Mouse (Mus musculus) thymus, postnatal 14 days (tissue): ENCODE measurements around the gene Pik3r4.
"Not testable (repeated sequence)": the region's sequence is repeated elsewhere in the genome, so short reads cannot be mapped to it uniquely, and the experiment has no call there.

Source experiments
- DNase-seq: peaks from one replicate; pipeline ENCODE4 v3.0.0; 2021

Pik3r4 gene

DNA sequence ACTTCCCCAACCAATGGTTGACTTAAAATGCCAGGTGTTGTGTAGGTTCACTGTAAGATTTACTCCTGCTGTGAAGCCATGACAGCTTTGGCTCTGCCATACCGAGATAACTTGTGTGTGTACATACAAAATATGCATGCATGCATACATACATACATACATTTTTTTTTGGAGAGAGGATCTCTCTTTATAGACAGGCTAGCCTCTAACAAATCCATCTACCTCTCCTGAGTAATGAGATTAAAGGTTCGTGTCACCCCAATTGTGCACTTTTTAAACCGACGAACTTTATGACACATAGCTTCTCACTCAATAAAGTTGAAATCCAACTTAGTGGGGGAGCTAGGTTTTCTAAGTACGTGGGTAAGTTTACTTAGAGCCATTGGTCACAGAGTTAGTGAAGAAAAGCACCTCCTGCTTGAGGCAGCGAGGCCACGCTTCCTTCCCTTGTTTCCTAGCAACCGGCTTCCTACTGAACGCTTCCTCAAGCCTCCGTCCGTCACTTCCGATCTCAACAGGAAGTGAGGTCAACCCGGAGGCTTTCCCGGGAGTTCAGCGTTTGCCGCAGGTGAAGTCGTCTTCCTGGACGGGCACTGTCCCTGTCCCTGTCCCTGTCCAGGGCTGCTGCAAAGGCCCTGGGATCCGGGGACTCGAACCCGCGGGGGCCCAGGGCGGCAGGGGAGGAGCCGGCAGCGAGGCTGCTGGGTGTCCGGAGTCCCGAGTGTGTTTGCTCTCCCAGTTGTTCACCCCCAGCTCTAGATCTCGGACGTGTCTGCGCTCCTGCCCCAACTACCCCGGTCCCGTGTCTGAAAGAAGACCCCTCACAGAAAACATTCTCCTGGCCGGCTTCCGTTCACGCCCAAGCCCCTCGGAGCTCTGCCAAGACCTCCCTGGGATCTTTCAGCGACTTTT, at the start of gene Pik3r4:
Gene Pik3r4 (plus strand): TSS at position 519 of the 912 bp plus-strand sequence.
- peak; percentile 85 for DNase-seq

DNA sequence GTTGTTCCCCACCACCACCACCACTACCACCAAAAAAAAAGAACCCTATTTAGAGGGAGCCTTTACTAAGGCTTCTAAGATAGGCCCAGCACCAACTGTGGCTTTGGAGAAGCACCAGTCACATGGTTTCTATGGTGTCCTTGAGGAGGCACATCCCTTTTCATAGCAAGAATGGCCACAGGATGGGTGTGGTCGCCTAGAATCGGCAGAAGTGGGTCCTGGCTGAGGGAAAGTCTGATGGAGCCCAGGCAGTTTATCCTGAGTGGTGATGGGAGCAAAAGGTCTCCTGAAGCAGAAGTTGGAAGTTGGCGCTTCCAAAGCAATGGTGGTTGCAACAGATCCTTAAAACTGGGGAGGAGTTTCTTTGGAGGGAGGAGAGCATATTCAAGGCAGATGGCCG, 43.9 kb upstream of the Pik3r4 start:
- no peak for DNase-seq

DNA sequence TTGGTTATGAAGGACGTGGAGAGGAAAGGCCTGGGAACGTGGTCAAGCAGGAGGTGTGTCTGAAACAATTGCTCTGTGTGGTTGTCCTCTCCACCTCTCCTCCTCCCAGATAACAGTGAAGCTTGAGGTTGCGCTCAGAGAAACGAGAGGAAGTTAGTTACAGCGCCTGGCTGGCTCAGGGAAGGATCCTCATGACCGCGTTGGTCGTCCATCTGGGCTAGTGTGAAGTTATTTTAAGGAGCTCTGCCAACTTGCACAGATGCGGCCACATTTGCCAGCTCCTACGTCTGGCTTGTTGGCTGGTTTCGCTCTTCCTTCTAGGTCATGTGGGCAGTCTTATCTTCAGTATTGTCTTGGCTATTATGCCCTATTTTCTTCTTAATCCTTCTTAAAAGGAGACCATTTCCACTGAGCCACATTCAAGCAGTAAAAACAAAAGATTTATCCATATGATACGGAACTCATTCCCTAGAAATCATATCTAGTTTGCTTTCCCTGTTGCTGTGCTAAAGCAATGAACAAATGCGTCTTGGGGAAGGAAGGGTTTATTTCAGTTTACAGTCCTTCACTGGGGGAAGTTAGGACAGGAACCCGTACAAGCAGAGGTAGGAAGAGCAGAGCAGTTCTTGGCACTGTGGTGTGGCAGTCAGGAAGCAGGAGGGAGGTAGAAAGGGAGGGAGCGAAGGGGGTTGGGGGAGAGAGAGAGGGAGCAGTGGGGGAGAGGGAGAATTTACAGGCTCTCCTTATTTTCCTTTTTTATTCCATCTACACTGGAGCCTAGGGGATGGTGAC, 30.6 kb upstream of the Pik3r4 start:
- no peak for DNase-seq

- DNase-seq = no peak
These were observed 29.9 kb upstream of the Pik3r4 start for GRCm38 (mm10) chr9:105612919-105613318.

GRCm38 (mm10) chr9:105615952-105616351, 26.8 kb upstream of the Pik3r4 start:
- no peak for DNase-seq

DNA sequence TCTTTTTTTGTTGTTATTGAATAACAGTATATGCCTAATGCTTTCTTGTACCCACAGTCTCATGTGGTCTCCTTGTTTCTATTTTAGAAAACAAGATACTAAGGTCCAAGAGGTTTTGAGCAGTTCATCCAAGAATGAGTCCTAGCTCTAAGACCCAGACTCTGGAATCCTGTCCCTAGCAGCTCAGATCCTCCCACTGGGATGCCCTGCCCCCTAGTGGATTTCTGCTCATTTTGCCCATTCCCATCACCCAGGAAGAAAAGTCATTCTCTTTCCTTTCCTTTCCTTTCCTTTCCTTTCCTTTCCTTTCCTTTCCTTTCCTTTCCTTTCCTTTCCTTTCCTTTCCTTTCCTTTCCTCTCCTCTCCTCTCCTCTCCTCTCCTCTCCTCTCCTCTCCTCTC, 25.5 kb upstream of the Pik3r4 start:
- not testable (repeated sequence) for DNase-seq

GRCm38 (mm10) chr9:105633961-105634360, 8.8 kb upstream of the Pik3r4 start:
- no peak for DNase-seq

GRCm38 (mm10) chr9:105641377-105641776, 1.4 kb upstream of the Pik3r4 start:
- DNase-seq = not testable (repeated sequence)

DNA sequence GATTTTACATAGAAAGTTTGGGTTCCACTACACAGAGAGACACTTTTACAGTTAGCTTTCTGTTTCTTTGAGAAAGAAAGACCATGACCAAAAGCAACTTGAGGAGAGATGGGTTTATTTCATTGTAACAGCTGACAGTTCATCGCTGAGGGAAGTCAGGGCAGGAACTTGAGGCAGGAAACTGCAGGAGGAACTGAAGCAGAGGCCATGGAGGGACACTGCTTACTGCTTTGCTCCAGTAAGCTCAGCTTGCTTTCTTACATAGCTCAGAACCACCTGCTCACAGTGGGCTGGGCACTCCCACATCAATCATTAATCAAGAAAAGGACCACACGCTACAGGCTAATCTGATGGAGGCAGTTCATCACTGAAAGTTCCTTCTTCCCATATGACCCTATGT, 13.4 kb downstream of the Pik3r4 start:
- DNase-seq = no peak

- peak; percentile 6 for DNase-seq
These were observed 15.4 kb downstream of the Pik3r4 start for GRCm38 (mm10) chr9:105658216-105658615.

DNA sequence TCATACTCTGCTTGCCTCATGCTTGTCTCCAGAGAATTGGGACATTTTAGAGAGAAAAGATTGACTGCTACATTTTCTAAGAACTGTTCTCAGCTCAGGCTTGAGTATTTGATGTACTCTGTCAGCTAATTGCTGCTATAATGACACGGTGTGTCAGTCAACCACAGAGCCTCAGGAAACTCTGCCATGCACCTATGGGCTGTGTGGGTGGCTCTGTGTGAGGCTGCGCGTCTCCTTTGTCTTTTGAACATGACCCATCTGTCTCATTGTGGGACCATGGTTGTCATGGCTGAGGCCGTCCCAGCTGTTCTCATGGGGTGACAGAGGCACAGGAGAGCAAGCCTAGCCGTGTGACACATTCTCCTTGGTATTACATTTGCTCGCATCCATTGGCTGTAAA, 17.1 kb downstream of the Pik3r4 start:
- DNase-seq = peak; percentile 13

DNA sequence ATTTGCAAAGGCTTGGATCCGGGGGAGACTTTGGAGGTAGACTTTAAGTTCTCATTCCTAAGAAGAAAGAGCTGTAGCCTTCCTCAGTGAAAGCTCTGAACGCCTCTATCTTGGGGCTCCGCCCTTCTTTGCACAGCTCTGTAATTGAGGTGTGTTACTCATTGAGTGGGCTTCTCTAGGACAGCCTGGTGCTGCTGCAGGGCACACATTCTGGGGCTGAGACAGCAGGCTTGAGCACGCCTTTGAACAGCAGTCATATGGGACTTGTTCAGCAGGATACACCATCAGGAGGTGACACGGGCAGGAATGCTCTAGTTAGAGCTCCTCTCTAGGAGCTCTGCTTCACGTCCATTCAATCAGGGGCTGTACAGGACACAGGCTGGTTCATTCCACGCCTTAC, 22.5 kb downstream of the Pik3r4 start:
- DNase-seq = no peak

GRCm38 (mm10) chr9:105670916-105671315, 28.1 kb downstream of the Pik3r4 start:
- DNase-seq = no peak

GRCm38 (mm10) chr9:105672032-105672431, 29.3 kb downstream of the Pik3r4 start:
- no peak for DNase-seq

DNA sequence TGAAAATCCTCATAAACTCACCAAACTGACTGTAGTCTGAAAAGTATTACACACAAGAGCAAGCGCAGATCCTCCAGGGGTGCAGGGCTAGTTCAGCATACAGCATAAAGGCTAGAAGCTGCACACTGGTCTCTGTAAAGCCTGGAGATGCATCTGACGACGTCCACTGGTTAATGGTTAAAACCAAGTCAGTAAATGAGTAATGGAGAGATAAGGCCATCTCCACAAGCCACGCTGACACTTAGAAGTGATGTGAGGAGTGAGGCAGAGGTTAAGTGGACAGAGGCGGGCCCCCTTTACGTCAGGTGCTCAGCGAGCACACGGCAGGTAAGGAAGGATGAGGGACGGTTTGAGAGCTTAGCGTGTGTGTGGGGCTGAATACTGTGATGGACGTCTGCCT, 33.2 kb downstream of the Pik3r4 start:
- no peak for DNase-seq

- DNase-seq = no peak
These were observed 38.6 kb downstream of the Pik3r4 start for GRCm38 (mm10) chr9:105681386-105681785.

DNA sequence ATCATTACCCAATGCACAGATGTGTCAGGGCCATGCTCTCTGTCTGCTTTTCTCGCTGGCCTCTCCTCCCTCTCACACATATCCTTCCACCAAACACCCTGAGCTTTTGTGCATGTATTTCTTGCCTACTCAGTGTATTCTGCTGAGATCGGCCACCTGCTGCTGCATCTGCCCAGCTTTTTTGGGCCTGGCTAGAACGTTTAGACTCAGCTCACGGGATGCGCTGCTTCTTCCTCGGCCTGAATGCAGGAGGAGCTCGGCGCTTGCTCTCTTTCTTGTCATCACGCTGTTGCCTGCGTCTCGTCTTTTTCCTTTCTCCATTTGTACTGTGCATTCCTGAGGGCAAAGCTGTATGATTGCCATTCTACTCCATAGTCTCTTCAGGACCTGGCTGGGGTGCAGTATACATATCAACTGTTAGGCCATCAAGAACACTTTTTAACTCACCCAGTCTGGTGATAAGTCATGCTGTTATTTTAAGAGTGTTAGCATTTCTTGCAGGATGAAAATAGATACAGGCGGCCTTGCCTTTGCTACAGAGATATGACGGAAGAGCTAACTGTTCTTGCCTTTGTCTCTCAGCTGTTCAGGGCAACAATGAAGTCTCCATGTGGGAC, 41.9 kb downstream of the Pik3r4 start:
- no peak for DNase-seq

DNA sequence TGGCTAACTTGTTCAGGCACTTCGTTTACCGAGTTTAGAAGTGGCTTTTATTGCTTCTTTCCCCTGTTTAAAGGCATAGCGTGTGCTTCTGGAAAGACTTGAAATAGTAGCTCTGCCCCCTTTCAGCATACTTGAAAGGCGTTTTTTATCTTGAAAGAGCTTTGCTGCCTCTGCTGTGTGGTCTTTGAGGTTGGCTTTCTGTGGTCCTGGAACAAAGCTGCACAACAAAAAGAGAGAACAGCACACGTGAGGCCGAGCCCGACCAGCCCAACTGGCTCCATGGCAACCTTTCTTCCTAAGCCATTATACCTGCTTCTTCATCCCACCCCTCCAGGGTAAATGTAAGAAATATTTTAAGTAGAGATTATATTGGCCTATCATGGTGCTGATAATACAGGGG, 46.7 kb downstream of the Pik3r4 start:
- DNase-seq = peak; percentile 36

- DNase-seq = no peak
These were observed 49.7 kb downstream of the Pik3r4 start for GRCm38 (mm10) chr9:105692472-105692871.

- no peak for DNase-seq
These were observed 50.3 kb downstream of the Pik3r4 start for GRCm38 (mm10) chr9:105693056-105693455.

- peak; percentile 50 for DNase-seq
These were observed 51.1 kb downstream of the Pik3r4 start for GRCm38 (mm10) chr9:105693854-105694253.

- DNase-seq = no peak
These were observed 54.2 kb downstream of the Pik3r4 start for GRCm38 (mm10) chr9:105696818-105697564.
